10 mouse cellular contexts compared by ENCODE assay signal in genomic region chr6:27657520-27657919, GRCm38 (mm10).
DNase-seq lines count a peak whose midpoint lies in the region; ATAC-seq and TF ChIP-seq lines count a peak whose summit lies in the region.
"Had no signal": no experiment of that assay in that cellular context is flagged by ENCODE, and none has a peak within 500 bp of the region (broad histone marks: within the 10 kb centered on the region; RNA-seq: fewer than 3 reads in every experiment).

No protein-coding gene starts in this region.

- TF ChIP-seq CTCF in heart, postnatal 0 days (IDR thresholded peaks at IDR 0.05; ENCODE audit: low read depth): peak; percentile 76
- TF ChIP-seq CTCF in ES-Bruce4 (IDR thresholded peaks at IDR 0.05; ENCODE audit: low read depth, low read length): peak; percentile 15

- no peak for ATAC-seq in heart, postnatal 0 days (ENCODE audit: insufficient read depth, low read depth)
- peak; percentile 87 for ATAC-seq in frontal cortex, adult (ENCODE audit: low TSS enrichment)

- no peak overlapping the region for H3K4me3 ChIP-seq in heart, postnatal 0 days (ENCODE audit: low read depth, low read length)
- H3K4me3 ChIP-seq in ES-Bruce4 (ENCODE audit: low read depth, low read length): no peak overlapping the region
- H3K4me3 ChIP-seq: embryonic facial prominence, embryonic 12.5 days; megakaryocyte, embryonic 14.5 days had no signal

- H3K27ac ChIP-seq in heart, postnatal 0 days (ENCODE audit: low read depth): no peak overlapping the region
- no peak overlapping the region for H3K27ac ChIP-seq in ES-Bruce4 (ENCODE audit: insufficient read depth, low read length)
- H3K27ac ChIP-seq: embryonic facial prominence, embryonic 12.5 days had no signal

- no peak overlapping the region for H3K9ac ChIP-seq in heart, postnatal 0 days (replicated peaks; ENCODE audit: low read depth, low read length)
- no peak overlapping the region for H3K9ac ChIP-seq in ES-Bruce4 (ENCODE audit: low read depth, poor library complexity, severe bottlenecking)
- H3K9ac ChIP-seq: embryonic facial prominence, embryonic 12.5 days had no signal

- H3K36me3 ChIP-seq in heart, postnatal 0 days (replicated peaks; ENCODE audit: control insufficient read depth, insufficient read depth, low read length): no peaks in the 10 kb centered on the region
- no peaks in the 10 kb centered on the region for H3K36me3 ChIP-seq in ES-Bruce4 (ENCODE audit: control insufficient read depth, insufficient read depth, low read length, poor library complexity, severe bottlenecking)
- H3K36me3 ChIP-seq: embryonic facial prominence, embryonic 12.5 days had no signal

- H3K27me3 ChIP-seq in heart, postnatal 0 days (ENCODE audit: control insufficient read depth, insufficient read depth, low read length): no peaks in the 10 kb centered on the region
- H3K27me3 ChIP-seq in ES-Bruce4 (ENCODE audit: control insufficient read depth, insufficient read depth, low read length, poor library complexity, severe bottlenecking): no peaks in the 10 kb centered on the region
- H3K27me3 ChIP-seq: embryonic facial prominence, embryonic 12.5 days; megakaryocyte, embryonic 14.5 days had no signal

- no peak overlapping the region for H3K4me2 ChIP-seq in heart, postnatal 0 days (ENCODE audit: low read depth, low read length)
- H3K4me2 ChIP-seq: embryonic facial prominence, embryonic 12.5 days had no signal

- DNase-seq in heart, postnatal 0 days (ENCODE audit: low spot score): no peak
- DNase-seq in heart, adult 11 months: no peak
- peak; percentile 40 for DNase-seq in c-Kit-positive CD71-positive TER-119-positive erythroid progenitor cells, embryonic 14.5 days (ENCODE audit: low spot score)
- peak; percentile 53 to 59 for DNase-seq in kidney, postnatal 4 days
- peak; percentile 17 for DNase-seq in lung, postnatal 10 days
- DNase-seq in thymus, postnatal 4 days: peak; percentile 42

- TF ChIP-seq POLR2A in ES-Bruce4 (IDR thresholded peaks at IDR 0.05; ENCODE audit: insufficient read depth, low read length): no peak

- no peak for TF ChIP-seq EP300 in heart, postnatal 0 days (IDR thresholded peaks at IDR 0.05; ENCODE audit: low read depth)
- TF ChIP-seq EP300 in ES-Bruce4 (IDR thresholded peaks at IDR 0.05; ENCODE audit: insufficient read depth, low read depth, low read length): no peak

- WGBS in heart, postnatal 0 days: 34% methylated on average over 1 of the region's 1 CpGs

- no peaks in the 10 kb centered on the region for H3K4me1 ChIP-seq in heart, postnatal 0 days (ENCODE audit: control insufficient read depth, insufficient read depth)
- no peaks in the 10 kb centered on the region for H3K4me1 ChIP-seq in ES-Bruce4 (ENCODE audit: control insufficient read depth, insufficient read depth, low read length)
- H3K4me1 ChIP-seq: embryonic facial prominence, embryonic 12.5 days; megakaryocyte, embryonic 14.5 days had no signal

- H3K9me3 ChIP-seq in heart, postnatal 0 days (replicated peaks; ENCODE audit: control insufficient read depth, low read length): no peaks in the 10 kb centered on the region
- H3K9me3 ChIP-seq in ES-Bruce4 (replicated peaks; ENCODE audit: control insufficient read depth, insufficient read depth, low read length, poor library complexity, severe bottlenecking): no peaks in the 10 kb centered on the region
- H3K9me3 ChIP-seq: embryonic facial prominence, embryonic 12.5 days had no signal

Comparison
In these comparisons a context has a peak if more than half of its experiments do, and no peak if none do; other contexts are left out.
1. DNase-seq: peak in c-Kit-positive CD71-positive TER-119-positive erythroid progenitor cells, embryonic 14.5 days (single experiment), kidney, postnatal 4 days (2 of 2), lung, postnatal 10 days (single experiment) and thymus, postnatal 4 days (single experiment); none in heart, postnatal 0 days (single experiment) and heart, adult 11 months (single experiment).